Mouse (Mus musculus) heart, adult 2 months (tissue): ENCODE measurements around the gene Gm7954.
"Not testable (repeated sequence)": the region's sequence is repeated elsewhere in the genome, so short reads cannot be mapped to it uniquely, and the experiment has no call there.

Source experiments
- CTCF ChIP-seq: fragments of 200-600 bp; IDR thresholded peaks from 2 replicates; pipeline ENCODE4 v1.8.1; 2022; ENCODE audit warnings: antibody characterized with exemption, mild to moderate bottlenecking, moderate library complexity
- POLR2A ChIP-seq: fragments of 200-500 bp; IDR thresholded peaks from 2 replicates; pipeline ENCODE4 v1.6.1; 2011; ENCODE audit warnings: mild to moderate bottlenecking, low read depth, low read length, control low read depth; ENCODE audit not compliant: insufficient read depth

GRCm38 (mm10) chr14:41453418-41453817 is at the start of gene Gm7954:
- TF ChIP-seq CTCF, POLR2A: not testable (repeated sequence)
